Mouse (Mus musculus): Measurements from ENCODE around the gene Psma7.

Gene Psma7

GRCm38 (mm10) chr2:180042256-180042857 is at the start of gene Psma7, which contains the start of gene Ss18l1:
TSS of gene Psma7 (minus strand) at chr2:180042433.
TSS of gene Ss18l1 (plus strand) at chr2:180042509.
- peak; percentile 82 to 86 for DNase-seq (ENCODE audit: low spot score in 2 of 2)

GRCm38 (mm10) chr2:180090285-180090684 is 48.1 kb upstream of the Psma7 start:
- DNase-seq (ENCODE audit: low spot score in 2 of 2) = no peak

GRCm38 (mm10) chr2:180087472-180087871 is 45.2 kb upstream of the Psma7 start:
- DNase-seq (ENCODE audit: low spot score in 2 of 2) = no peak

- no peak for DNase-seq (ENCODE audit: low spot score in 2 of 2)
These were observed 44.4 kb upstream of the Psma7 start for GRCm38 (mm10) chr2:180086637-180087027.

GRCm38 (mm10) chr2:180085926-180086636 is 43.8 kb upstream of the Psma7 start:
- no peak for DNase-seq (ENCODE audit: low spot score in 2 of 2)

- no peak for DNase-seq (ENCODE audit: low spot score in 2 of 2)
These were observed 42.3 kb upstream of the Psma7 start for GRCm38 (mm10) chr2:180084565-180084964.

- no peak for DNase-seq (ENCODE audit: low spot score in 2 of 2)
These were observed 40.8 kb upstream of the Psma7 start for GRCm38 (mm10) chr2:180083063-180083462.

- DNase-seq (ENCODE audit: low spot score in 2 of 2) = no peak
These were observed 38.4 kb upstream of the Psma7 start for GRCm38 (mm10) chr2:180080680-180081079.

GRCm38 (mm10) chr2:180077622-180078021 is 35.4 kb upstream of the Psma7 start:
- DNase-seq (ENCODE audit: low spot score in 2 of 2) = no peak

- DNase-seq (ENCODE audit: low spot score in 2 of 2) = no peak
These were observed 30.7 kb upstream of the Psma7 start for GRCm38 (mm10) chr2:180072886-180073285.

- no peak for DNase-seq (ENCODE audit: low spot score in 2 of 2)
These were observed 29.4 kb upstream of the Psma7 start for GRCm38 (mm10) chr2:180071671-180072070.

GRCm38 (mm10) chr2:180070481-180071453 is 28.5 kb upstream of the Psma7 start, which contains the start of gene Mtg2:
TSS of gene Mtg2 (plus strand) at chr2:180070588.
- DNase-seq (ENCODE audit: low spot score in 2 of 2) = peak; percentile 93 to 95

- no peak for DNase-seq (ENCODE audit: low spot score in 2 of 2)
These were observed 27.7 kb upstream of the Psma7 start for GRCm38 (mm10) chr2:180069770-180070480.

- no peak for DNase-seq (ENCODE audit: low spot score in 2 of 2)
These were observed 21.3 kb upstream of the Psma7 start for GRCm38 (mm10) chr2:180063338-180064131.

- no peak for DNase-seq (ENCODE audit: low spot score in 2 of 2)
These were observed 10.8 kb upstream of the Psma7 start for GRCm38 (mm10) chr2:180053001-180053400.

- no peak for DNase-seq (ENCODE audit: low spot score in 2 of 2)
These were observed 9.9 kb upstream of the Psma7 start for GRCm38 (mm10) chr2:180051986-180052733.

- DNase-seq (ENCODE audit: low spot score in 2 of 2) = peak; percentile 72 to 81
These were observed 8.8 kb upstream of the Psma7 start for GRCm38 (mm10) chr2:180050986-180051385.

GRCm38 (mm10) chr2:180047980-180048635 is 5.9 kb upstream of the Psma7 start:
- DNase-seq (ENCODE audit: low spot score in 2 of 2) = no peak

GRCm38 (mm10) chr2:180047580-180047979 is 5.3 kb upstream of the Psma7 start:
- no peak for DNase-seq (ENCODE audit: low spot score in 2 of 2)
